ENCODE assay signal across 1 mouse cellular context in the genomic region with DNA sequence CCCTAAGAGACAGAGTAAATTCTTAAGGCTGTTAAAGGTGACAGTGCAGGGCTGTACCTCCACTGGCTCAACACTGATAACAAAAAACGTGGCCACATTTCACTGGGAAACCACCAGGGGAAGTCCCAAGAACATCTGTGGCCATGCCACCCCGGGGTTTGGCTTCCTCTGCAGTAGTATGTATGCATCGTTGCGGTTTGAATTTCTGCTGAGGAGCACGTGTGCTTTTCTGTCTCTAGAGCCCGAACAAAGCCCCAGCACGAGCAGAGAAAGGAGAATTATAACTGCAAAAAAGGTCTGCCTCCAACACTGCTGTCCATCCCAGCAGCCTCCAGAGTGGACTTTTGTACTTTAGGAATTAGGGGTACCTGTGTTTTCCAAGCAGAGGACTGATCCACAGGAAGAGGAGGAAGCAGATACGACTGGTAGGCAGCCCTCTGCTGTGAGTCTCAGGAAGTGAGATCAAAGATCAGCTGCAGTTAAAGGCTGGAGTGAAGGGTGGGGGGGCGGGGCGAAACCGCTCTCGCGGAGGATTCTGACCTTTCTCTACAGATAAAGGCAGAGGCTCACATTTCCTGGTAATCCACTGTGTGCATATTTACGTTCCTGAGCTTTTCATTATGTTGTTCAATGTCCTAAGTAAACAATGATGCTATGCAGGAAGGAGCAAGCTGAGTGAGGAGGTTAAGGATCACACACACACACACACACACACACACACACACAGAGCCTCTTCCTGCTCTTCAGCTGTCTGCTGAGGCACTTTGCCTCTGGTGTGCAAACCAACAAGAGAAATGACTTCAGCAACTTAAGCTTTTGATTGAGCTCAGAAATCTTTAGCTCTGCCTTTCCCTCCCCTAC.
TF ChIP-seq lines count a peak whose summit lies in the region.

No protein-coding gene starts in this region.

TF ChIP-seq in MEL, 35 proteins besides CTCF, POLR2A, EP300 and RAD21 (continued from another document):
- peak; percentile 79 for TF ChIP-seq NELFE (IDR thresholded peaks at IDR 0.05; ENCODE audit: low read depth, low read length)
- no peak; the same call in 1 of the 2 replicates for TF ChIP-seq POLR2AphosphoS2 (IDR thresholded peaks at IDR 0.05; ENCODE audit: low read length)
- peak; percentile 68; the same call in 1 of the 2 replicates for TF ChIP-seq TBP (IDR thresholded peaks at IDR 0.05; ENCODE audit: low read depth, low read length)
- no peak for TF ChIP-seq NRF1 (IDR thresholded peaks at IDR 0.05; ENCODE audit: insufficient read depth, low read depth, low read length, poor library complexity, severe bottlenecking)
- TF ChIP-seq MEF2A (IDR thresholded peaks at IDR 0.05; ENCODE audit: extremely low read depth, insufficient replicate concordance, low read depth, low read length, poor library complexity, severe bottlenecking): no peak
- no peak for TF ChIP-seq MYB (IDR thresholded peaks at IDR 0.05; ENCODE audit: low read depth, low read length)
- peak; percentile 67 for TF ChIP-seq USF1 (IDR thresholded peaks at IDR 0.05; ENCODE audit: low read depth, low read length)
- peak; percentile 72 for TF ChIP-seq SIN3A (IDR thresholded peaks at IDR 0.05; ENCODE audit: low read length)
- no peak for TF ChIP-seq CHD1 (IDR thresholded peaks at IDR 0.05; ENCODE audit: low read depth, low read length)
- peak; percentile 71 for TF ChIP-seq GATA1 (IDR thresholded peaks at IDR 0.05; ENCODE audit: low read depth, low read length)
- no peak for TF ChIP-seq GABPA (IDR thresholded peaks at IDR 0.05; ENCODE audit: low read depth, low read length)
- TF ChIP-seq CHD2 (IDR thresholded peaks at IDR 0.05; ENCODE audit: low read length): no peak; the same call in 1 of the 2 replicates
- no peak for TF ChIP-seq UBTF (IDR thresholded peaks at IDR 0.05; ENCODE audit: borderline replicate concordance, insufficient read depth, low read depth, low read length)
- TF ChIP-seq HCFC1 (IDR thresholded peaks at IDR 0.05; ENCODE audit: low read depth, low read length): 0 out of 2 replicates have a peak, but pooled peaks have one; percentile 23
- peak; percentile 91 for TF ChIP-seq MAX (IDR thresholded peaks at IDR 0.05; ENCODE audit: low read length)
- TF ChIP-seq RCOR1 (IDR thresholded peaks at IDR 0.05; ENCODE audit: low read depth, low read length): no peak
- TF ChIP-seq MYC (IDR thresholded peaks at IDR 0.05; ENCODE audit: low read depth, low read length): peak; percentile 96
- TF ChIP-seq TCF12 (IDR thresholded peaks at IDR 0.05; ENCODE audit: low read depth, low read length): peak; percentile 51; the same call in 1 of the 2 replicates
TF ChIP-seq in MEL: peak in this region for 14.
